Mouse (Mus musculus): ENCODE results near the gene Gm28051.

Gm28051 gene

GRCm38 (mm10) chr12:102743036-102743588 is 14.5 kb downstream of the Gm28051 start:
- no peak for DNase-seq (ENCODE audit: low read depth)

- no peak for DNase-seq (ENCODE audit: low read depth)
Observed at GRCm38 (mm10) chr12:102742056-102742455, 15.5 kb downstream of the Gm28051 start.

GRCm38 (mm10) chr12:102740285-102740684 is 17.3 kb downstream of the Gm28051 start:
- no peak for DNase-seq (ENCODE audit: low read depth)

GRCm38 (mm10) chr12:102739096-102739495 is 18.5 kb downstream of the Gm28051 start:
- DNase-seq (ENCODE audit: low read depth), result no peak

GRCm38 (mm10) chr12:102733381-102733780 is 24.2 kb downstream of the Gm28051 start:
- peak; percentile 62 for DNase-seq (ENCODE audit: low read depth)

- DNase-seq (ENCODE audit: low read depth), result no peak
Observed at GRCm38 (mm10) chr12:102730798-102731619, 26.6 kb downstream of the Gm28051 start.

- peak; percentile 78 for DNase-seq (ENCODE audit: low read depth)
Observed at GRCm38 (mm10) chr12:102729855-102730797, 27.4 kb downstream of the Gm28051 start.

GRCm38 (mm10) chr12:102725761-102726175 is 31.8 kb downstream of the Gm28051 start:
- no peak for DNase-seq (ENCODE audit: low read depth)

GRCm38 (mm10) chr12:102725146-102725545 is 32.4 kb downstream of the Gm28051 start:
- DNase-seq (ENCODE audit: low read depth), result no peak

- no peak for DNase-seq (ENCODE audit: low read depth)
Observed at GRCm38 (mm10) chr12:102723861-102724260, 33.7 kb downstream of the Gm28051 start.

- no peak for DNase-seq (ENCODE audit: low read depth)
Observed at GRCm38 (mm10) chr12:102722966-102723365, 34.6 kb downstream of the Gm28051 start.

GRCm38 (mm10) chr12:102722451-102722850 is 35.1 kb downstream of the Gm28051 start:
- DNase-seq (ENCODE audit: low read depth), result no peak

- no peak for DNase-seq (ENCODE audit: low read depth)
Observed at GRCm38 (mm10) chr12:102719552-102720315, 37.8 kb downstream of the Gm28051 start.

- no peak for DNase-seq (ENCODE audit: low read depth)
Observed at GRCm38 (mm10) chr12:102714654-102715395, 42.7 kb downstream of the Gm28051 start.

GRCm38 (mm10) chr12:102714116-102714515 is 43.4 kb downstream of the Gm28051 start:
- DNase-seq (ENCODE audit: low read depth), result no peak

- DNase-seq (ENCODE audit: low read depth), result no peak
Observed at GRCm38 (mm10) chr12:102713153-102713865, 44.3 kb downstream of the Gm28051 start.

GRCm38 (mm10) chr12:102710851-102711375 is 46.7 kb downstream of the Gm28051 start:
- DNase-seq (ENCODE audit: low read depth), result no peak

- no peak for DNase-seq (ENCODE audit: low read depth)
Observed at GRCm38 (mm10) chr12:102709896-102710295, 47.7 kb downstream of the Gm28051 start.

- no peak for DNase-seq (ENCODE audit: low read depth)
Observed at GRCm38 (mm10) chr12:102708220-102708619, 49.3 kb downstream of the Gm28051 start.

Data from c-Kit-positive CD71-positive TER-119-negative erythroid progenitor cells, embryonic 14.5 days (primary cell).